Mouse (Mus musculus) MEL (cell line): ENCODE measurements around the gene Itgb1bp1.

Experiments used
- CHD2 ChIP-seq: IDR thresholded peaks from 2 replicates; pipeline ENCODE4 v1.6.1; 2011; ENCODE audit warnings: low read length, improper control_type of control experiment
- ELF1 ChIP-seq: IDR thresholded peaks from 2 replicates; pipeline ENCODE4 v1.6.1; 2014; ENCODE audit warnings: low read depth, mild to moderate bottlenecking, inconsistent platforms, low read length, improper control_type of control experiment, moderate library complexity
- RAD21 ChIP-seq: IDR thresholded peaks from 2 replicates; pipeline ENCODE4 v1.6.1; 2011; ENCODE audit warnings: mild to moderate bottlenecking, low read depth, low read length, improper control_type of control experiment

- TF ChIP-seq ELF1 (no peak), RAD21 (no peak), CHD2 (no peak)
These were observed 21.8 kb downstream of the Itgb1bp1 start for GRCm38 (mm10) chr12:21264241-21264640.
